Mouse (Mus musculus) ES-Bruce4 (cell line): ENCODE data around the gene Fbh1. TPM values are rescaled to one million over a fixed set of nuclear protein-coding genes. Genes with fewer than 3 reads are reported as not detected.
"Not testable (repeated sequence)": the region's sequence is repeated elsewhere in the genome, so short reads cannot be mapped to it uniquely, and the experiment has no call there.

Experiments used
- H3K27ac ChIP-seq: 2 replicates; pipeline ENCODE4 v1.5.1; 2012; ENCODE audit warnings: low read length, inconsistent platforms; ENCODE audit not compliant: insufficient read depth
- H3K27me3 ChIP-seq: 2 replicates; pipeline ENCODE4 v1.6.1; 2012; ENCODE audit warnings: mild to moderate bottlenecking, low read length, inconsistent platforms; ENCODE audit not compliant: control insufficient read depth, poor library complexity, insufficient read depth, severe bottlenecking
- H3K36me3 ChIP-seq: 2 replicates; pipeline ENCODE4 v1.6.1; 2012; ENCODE audit warnings: inconsistent platforms, mild to moderate bottlenecking, low read length, moderate library complexity; ENCODE audit not compliant: control insufficient read depth, poor library complexity, insufficient read depth, severe bottlenecking
- H3K4me1 ChIP-seq: one replicate; pipeline ENCODE4 v1.8.1; 2011; ENCODE audit warnings: low read length; ENCODE audit not compliant: control insufficient read depth, insufficient read depth
- H3K4me3 ChIP-seq: 2 replicates; pipeline ENCODE4 v1.5.1; 2011; ENCODE audit warnings: low read depth, mild to moderate bottlenecking, low read length
- H3K9ac ChIP-seq: 2 replicates; pipeline ENCODE4 v1.6.1; 2012; ENCODE audit warnings: low read depth, mild to moderate bottlenecking, inconsistent platforms; ENCODE audit not compliant: poor library complexity, severe bottlenecking
- H3K9me3 ChIP-seq: replicated peaks from 2 replicates; pipeline ENCODE4 v1.6.1; 2012; ENCODE audit warnings: mild to moderate bottlenecking, low read length, inconsistent platforms; ENCODE audit not compliant: control insufficient read depth, poor library complexity, insufficient read depth, severe bottlenecking
- CTCF ChIP-seq: IDR thresholded peaks from one replicate; pipeline ENCODE4 v1.8.1; 2011; ENCODE audit warnings: low read depth, low read length
- EP300 ChIP-seq: IDR thresholded peaks from 2 replicates; pipeline ENCODE4 v1.6.1; 2011; ENCODE audit warnings: low read depth, low read length; ENCODE audit not compliant: insufficient read depth
- POLR2A ChIP-seq: IDR thresholded peaks from one replicate; pipeline ENCODE4 v1.8.1; 2011; ENCODE audit warnings: low read length; ENCODE audit not compliant: insufficient read depth
- polyA plus RNA-seq: library from polyadenylated mRNA; stranded (reverse); fragments of >200 nt; gene quantifications from 2 replicates; pipeline ENCODE4 v1.2.4, GENCODE M21; 2011; ENCODE audit warnings: low read depth; ENCODE audit not compliant: missing spikeins, insufficient read depth, insufficient read length

The Fbh1 gene
- polyA plus RNA-seq, 1 experiment = 87.9 TPM

DNA sequence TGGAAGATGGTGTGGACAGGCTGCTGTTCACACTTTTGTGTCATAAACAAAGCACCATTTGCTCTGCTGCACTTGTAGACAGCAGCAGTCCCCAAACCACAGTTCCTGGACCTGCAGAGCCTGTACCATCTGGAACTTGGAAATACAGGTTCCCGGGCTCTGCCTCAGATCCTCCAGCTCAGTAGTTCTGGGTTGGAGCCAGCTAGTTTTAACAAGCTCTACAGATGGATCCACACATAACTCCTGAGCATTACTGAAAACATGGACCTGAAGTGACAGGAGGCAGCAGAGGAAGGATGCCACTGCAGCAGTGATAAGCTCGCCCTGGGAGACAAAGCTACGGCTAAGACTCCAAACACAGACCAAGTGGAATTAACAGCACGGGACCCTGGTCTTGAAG, 62.8 kb downstream of the Fbh1 start:
- no peaks in the 10 kb centered on the region for H3K9me3 ChIP-seq
- no peak for TF ChIP-seq POLR2A
- TF ChIP-seq EP300 = no peak
- TF ChIP-seq CTCF = no peak
- H3K27ac ChIP-seq = no peak overlapping the region
- no peaks in the 10 kb centered on the region for H3K4me1 ChIP-seq
- no peaks in the 10 kb centered on the region for H3K36me3 ChIP-seq
- no peak overlapping the region for H3K4me3 ChIP-seq
- no peaks in the 10 kb centered on the region for H3K27me3 ChIP-seq
- no peak overlapping the region for H3K9ac ChIP-seq

GRCm38 (mm10) chr2:11713021-11713420, 64.4 kb downstream of the Fbh1 start:
- TF ChIP-seq EP300 = no peak
- TF ChIP-seq POLR2A = no peak
- TF ChIP-seq CTCF = no peak
- Histone ChIP-seq H3K9me3 (no peaks in the 10 kb centered on the region), H3K9ac (no peak overlapping the region), H3K27ac (no peak overlapping the region), H3K36me3 (no peaks in the 10 kb centered on the region), H3K27me3 (no peaks in the 10 kb centered on the region), H3K4me1 (no peaks in the 10 kb centered on the region), H3K4me3 (no peak overlapping the region)

DNA sequence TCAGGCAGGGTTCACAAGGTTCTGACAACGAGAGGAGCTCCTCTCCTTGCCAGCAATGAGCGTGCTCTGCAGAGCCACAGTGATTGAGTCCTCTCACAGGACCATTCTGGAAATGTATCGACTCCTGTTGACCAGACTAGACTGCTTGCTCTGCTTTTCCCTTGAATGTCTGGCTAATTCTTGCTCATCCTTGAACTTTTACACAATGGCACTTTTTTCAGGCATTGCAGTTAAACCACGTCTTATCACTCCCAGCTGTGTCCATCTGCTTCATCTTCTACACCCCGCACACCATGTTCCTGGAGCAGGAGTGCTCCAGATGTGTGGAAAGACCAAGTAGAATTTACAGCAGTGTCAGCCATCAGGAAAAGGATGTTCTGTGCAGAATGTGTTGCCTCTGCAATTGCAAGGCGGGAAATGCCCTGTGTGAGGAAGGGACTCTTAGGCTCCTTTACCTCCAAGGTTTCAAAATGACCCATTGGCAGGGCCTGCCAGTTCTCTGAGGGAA, 64.8 kb downstream of the Fbh1 start:
- TF ChIP-seq EP300 = no peak
- no peak for TF ChIP-seq CTCF
- no peak for TF ChIP-seq POLR2A
- Histone ChIP-seq H3K4me1 (no peaks in the 10 kb centered on the region), H3K36me3 (no peaks in the 10 kb centered on the region), H3K27ac (no peak overlapping the region), H3K4me3 (no peak overlapping the region), H3K9ac (no peak overlapping the region), H3K27me3 (peaks cover 2% of the 10 kb centered on the region; the same call in 1 of the 2 replicates), H3K9me3 (no peaks in the 10 kb centered on the region)

GRCm38 (mm10) chr2:11710101-11710500, 67.3 kb downstream of the Fbh1 start:
- not testable (repeated sequence) for H3K4me3 ChIP-seq, H3K36me3 ChIP-seq, H3K9ac ChIP-seq, H3K27me3 ChIP-seq, H3K27ac ChIP-seq, H3K4me1 ChIP-seq, H3K9me3 ChIP-seq

DNA sequence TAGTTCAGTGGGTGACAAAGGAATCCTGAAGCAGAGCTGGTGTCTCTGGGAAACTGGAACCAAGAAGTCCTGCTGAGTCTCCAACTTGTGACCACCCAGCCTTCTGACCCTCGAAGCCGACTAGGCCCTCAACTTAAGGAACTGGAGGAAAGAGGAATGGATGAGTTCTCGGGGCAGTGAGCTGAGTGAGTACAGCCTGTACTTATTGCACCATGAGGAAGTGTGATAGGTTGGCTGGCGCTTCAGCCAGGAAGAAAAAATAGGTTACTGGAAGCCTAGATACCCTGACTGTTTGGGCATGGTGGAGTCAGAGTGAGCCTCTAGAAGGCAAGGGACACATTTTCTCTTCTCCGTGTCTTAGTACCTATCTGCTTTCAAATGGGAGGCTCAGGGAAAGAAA, 68.8 kb downstream of the Fbh1 start:
- no peak for TF ChIP-seq POLR2A
- TF ChIP-seq EP300 = no peak
- no peak for TF ChIP-seq CTCF
- Histone ChIP-seq H3K27ac (no peak overlapping the region), H3K27me3 (peaks cover 8% of the 10 kb centered on the region), H3K9me3 (no peaks in the 10 kb centered on the region), H3K36me3 (no peaks in the 10 kb centered on the region), H3K9ac (no peak overlapping the region), H3K4me1 (no peaks in the 10 kb centered on the region), H3K4me3 (no peak overlapping the region)

GRCm38 (mm10) chr2:11706746-11707065, 70.7 kb downstream of the Fbh1 start:
- Histone ChIP-seq H3K9me3 (no peaks in the 10 kb centered on the region), H3K4me1 (no peaks in the 10 kb centered on the region), H3K36me3 (no peaks in the 10 kb centered on the region), H3K27me3 (peaks cover 8% of the 10 kb centered on the region), H3K27ac (no peak overlapping the region), H3K4me3 (no peak overlapping the region), H3K9ac (no peak overlapping the region)
- TF ChIP-seq EP300 (no peak), POLR2A (no peak), CTCF (no peak)
